Mouse (Mus musculus) splenic B cell, adult 2 months (primary cell): ENCODE data around the gene Sgca.
A peak's percentile ranks its signal among the peaks of the same experiment; 100 is the strongest.
"Not testable (repeated sequence)": the region's sequence is repeated elsewhere in the genome, so short reads cannot be mapped to it uniquely, and the experiment has no call there.

ENCODE experiments used
- DNase-seq: peaks from one replicate; pipeline ENCODE4 v3.0.0-alpha.2; 2011; ENCODE audit warnings: low read depth, low spot score
- H3K27me3 ChIP-seq: 2 replicates; pipeline ENCODE4 v1.6.1; 2012; ENCODE audit warnings: mild to moderate bottlenecking, low read length, moderate library complexity, mixed read lengths; ENCODE audit not compliant: control insufficient read depth, poor library complexity, insufficient read depth, severe bottlenecking
- H3K36me3 ChIP-seq: 2 replicates; pipeline ENCODE4 v1.6.1; 2012; ENCODE audit warnings: mild to moderate bottlenecking, low read length, moderate library complexity, mixed read lengths; ENCODE audit not compliant: control insufficient read depth, poor library complexity, insufficient read depth, severe bottlenecking

Sgca gene

DNA sequence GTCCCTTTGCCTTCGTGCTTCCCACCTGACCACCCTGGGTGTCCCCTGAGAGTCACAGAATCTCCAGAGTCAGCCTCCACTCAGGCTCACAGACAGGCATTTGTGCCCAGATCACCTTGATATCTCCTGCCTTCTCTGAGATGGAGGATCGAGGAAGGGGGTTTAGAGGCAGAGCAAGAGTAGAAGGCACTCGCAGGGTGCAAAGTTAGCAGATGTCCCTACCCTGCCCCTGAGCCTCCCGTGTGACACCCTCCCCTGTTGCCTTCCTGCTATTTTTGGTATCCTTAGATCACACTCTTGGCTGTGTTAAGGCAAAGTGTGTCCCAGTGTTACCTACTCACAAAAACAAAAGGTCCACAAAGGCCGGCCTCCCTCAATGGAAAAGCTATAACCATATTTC lies at the start of gene Sgca:
Gene Sgca, minus strand, starts transcription at position 129 of the 400 bp plus-strand sequence.
- H3K36me3 ChIP-seq: no peaks in the 10 kb centered on the region
- H3K27me3 ChIP-seq: no peaks in the 10 kb centered on the region; the same call in 1 of the 2 replicates
- no peak for DNase-seq

DNA sequence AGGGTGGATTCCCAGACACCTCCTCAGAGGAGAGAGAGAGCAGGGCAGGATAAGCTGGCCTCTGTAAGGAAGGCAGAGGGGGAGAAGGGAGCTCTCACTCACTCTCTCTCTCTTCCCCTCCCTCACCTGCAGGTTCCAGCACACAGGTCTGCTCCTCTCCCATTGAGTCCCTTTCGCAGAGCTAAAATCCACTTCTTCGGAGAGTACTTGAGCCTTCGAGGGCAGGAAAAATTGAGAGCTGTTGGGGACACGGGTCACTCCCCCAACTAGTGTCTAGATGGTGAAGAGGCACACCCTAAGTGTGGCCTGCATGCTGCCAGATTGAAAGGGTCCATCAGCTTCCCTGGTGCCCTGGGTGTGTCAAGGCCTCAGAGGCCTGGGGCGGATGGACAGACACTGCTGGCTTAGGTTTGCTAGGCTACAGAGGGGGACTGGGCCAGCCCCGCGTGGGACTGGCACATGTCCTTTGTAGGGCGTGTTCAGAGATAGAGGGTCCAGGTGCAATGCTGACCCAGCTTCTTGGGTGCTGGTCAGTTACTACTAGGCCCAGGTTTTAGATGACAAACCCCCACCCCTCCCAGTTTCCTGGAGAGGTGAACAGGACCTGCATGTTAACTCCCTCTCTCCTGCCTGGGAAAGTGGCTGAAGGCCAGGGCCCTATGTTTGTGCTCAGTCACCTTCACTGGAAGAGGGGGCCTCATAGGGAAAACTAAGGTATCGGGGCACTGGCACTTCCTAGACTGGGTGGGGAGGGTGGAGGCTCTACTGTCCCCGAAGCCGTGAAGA lies 49.3 kb upstream of the Sgca start:
- no peaks in the 10 kb centered on the region for H3K36me3 ChIP-seq
- H3K27me3 ChIP-seq: no peaks in the 10 kb centered on the region
- no peak for DNase-seq

DNA sequence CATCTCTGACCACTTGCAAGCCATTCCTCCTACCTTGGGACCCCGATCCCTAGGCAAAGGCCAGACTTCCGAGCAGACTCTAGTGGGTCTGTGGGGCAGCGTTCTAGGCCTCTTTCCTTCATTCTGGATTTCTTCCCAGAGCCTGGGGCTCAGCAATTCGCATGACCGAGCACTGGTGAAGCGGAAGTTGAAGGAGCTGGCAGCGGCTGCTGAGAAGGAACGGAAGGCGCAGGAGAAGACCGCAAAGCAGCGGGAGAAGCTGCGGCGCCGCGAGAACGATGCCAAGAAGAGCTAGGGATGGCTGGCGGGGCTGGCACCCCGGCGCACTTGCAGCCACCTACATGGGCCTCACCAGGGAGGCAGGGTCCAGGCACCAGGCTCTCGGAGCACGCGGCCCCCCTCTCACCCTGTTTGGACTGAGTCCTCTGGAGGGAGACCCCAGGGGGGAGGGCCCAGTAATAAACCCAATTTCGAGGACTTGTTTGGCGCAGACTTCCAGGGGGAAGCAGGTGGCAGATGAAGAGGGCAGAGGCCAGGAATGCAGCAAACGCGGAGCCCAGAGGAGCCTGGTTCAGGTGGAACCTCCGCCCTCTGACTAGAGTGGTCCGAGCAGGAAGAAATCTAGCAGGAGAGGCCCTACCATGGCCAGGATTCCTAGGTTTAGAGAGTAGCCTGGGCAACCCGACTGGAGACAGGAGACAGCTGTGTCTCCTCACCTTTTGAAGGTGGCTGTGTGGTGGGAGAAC lies 48.5 kb upstream of the Sgca start:
- H3K27me3 ChIP-seq: no peaks in the 10 kb centered on the region
- DNase-seq: no peak

DNA sequence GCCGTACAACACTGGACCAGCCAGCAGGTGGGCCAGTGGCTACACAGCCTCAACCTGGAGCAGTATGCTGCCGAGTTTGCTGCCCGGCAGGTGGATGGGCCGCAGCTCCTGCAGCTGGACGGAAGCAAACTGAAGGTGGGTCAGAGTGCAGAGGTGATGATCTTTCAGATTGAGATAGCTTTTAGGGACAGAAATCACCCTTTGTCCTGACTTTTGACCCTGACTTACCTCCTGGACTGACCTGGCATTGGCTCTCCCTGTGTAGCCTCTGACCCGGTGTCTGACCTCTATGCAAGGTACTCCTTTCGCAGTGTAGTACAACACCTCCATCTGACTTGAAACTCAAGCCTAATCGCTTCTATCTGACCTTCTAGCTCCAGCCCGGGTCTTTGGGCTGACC lies 47.4 kb upstream of the Sgca start:
- no peaks in the 10 kb centered on the region for H3K36me3 ChIP-seq
- H3K27me3 ChIP-seq: no peaks in the 10 kb centered on the region; the same call in 1 of the 2 replicates
- no peak for DNase-seq

More for the DNA sequence above, 48.5 kb upstream of the Sgca start:
- no peaks in the 10 kb centered on the region for H3K36me3 ChIP-seq

DNA sequence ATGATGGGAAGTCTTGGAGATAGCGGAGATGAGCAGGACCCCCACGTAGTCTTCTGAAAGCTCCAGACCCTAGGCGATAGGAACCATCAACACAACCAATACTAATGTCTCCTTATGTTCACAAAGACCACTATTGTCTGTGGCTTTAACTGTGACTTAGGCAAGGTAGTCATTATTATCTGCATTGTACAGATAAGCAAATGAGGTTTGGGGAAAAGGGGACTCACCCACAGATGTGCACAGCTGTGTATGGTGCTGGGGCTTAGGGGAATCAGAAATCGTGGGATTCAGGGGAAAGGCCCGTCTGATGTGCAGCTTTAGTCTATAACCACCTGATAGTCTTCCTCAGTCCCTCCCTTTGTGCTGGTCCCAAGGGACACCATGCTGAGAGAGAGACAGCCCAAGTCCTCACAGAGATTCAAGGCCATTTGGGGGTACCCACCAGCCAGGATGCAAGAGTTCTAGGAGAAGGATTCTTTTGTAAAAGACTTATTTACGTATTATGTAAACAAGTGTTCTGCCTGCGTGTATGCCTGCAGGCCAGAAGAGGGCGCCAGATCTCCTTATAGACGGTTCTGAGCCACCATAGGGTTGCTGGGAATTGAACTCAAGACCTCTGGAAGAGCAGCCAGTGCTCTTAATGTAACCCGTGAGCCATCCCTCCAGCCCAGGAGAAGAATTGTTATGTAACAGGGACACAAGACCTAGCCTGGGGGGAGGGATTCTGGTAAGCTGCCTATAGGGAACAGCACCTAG lies 46.3 kb upstream of the Sgca start:
- H3K36me3 ChIP-seq: no peaks in the 10 kb centered on the region
- no peaks in the 10 kb centered on the region; the same call in 1 of the 2 replicates for H3K27me3 ChIP-seq
- peak; percentile 25 for DNase-seq

DNA sequence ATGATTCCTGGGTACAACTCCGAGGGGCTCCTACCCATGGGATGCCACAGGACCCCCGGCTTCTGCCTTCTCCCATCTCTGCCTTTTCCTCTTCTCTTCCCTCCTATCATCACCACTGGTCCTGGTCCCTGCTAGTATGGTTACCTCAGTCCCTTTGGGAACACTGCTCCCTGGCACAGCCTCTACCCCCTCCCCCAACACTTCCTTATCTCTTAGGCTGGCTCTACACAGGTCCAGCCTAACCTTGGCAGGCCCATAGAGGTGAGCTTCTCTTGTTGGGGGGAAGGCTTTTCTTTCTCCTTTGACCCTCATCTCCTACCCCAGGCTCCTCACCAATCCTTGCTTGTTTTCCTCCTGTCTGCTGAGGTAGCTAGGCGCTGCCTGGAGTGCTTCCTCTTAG lies 39.4 kb upstream of the Sgca start:
- H3K27me3 ChIP-seq: no peaks in the 10 kb centered on the region; the same call in 1 of the 2 replicates
- H3K36me3 ChIP-seq: no peaks in the 10 kb centered on the region
- DNase-seq: no peak

DNA sequence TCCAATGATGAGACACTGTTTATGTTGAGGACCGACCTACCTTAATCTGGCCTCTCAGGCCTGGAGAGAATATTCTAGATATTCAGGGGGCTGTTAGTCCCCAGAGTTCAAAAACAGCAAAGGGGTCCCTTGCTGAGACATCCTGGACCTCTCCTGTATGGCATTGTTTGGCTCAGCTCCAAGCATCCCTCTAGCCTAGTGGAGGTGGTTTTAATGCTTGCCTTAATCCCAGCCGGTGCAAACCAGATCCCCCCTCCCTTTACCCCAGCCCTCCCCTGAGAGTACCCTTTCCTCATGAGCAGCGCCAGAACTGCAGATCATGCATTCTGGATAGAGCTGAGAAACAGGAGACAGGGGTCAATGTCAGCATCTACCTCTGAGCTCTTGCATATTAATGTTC lies 36.4 kb upstream of the Sgca start:
- Histone ChIP-seq H3K27me3 (no peaks in the 10 kb centered on the region; the same call in none of the 2 replicates), H3K36me3 (no peaks in the 10 kb centered on the region)
- no peak for DNase-seq

DNA sequence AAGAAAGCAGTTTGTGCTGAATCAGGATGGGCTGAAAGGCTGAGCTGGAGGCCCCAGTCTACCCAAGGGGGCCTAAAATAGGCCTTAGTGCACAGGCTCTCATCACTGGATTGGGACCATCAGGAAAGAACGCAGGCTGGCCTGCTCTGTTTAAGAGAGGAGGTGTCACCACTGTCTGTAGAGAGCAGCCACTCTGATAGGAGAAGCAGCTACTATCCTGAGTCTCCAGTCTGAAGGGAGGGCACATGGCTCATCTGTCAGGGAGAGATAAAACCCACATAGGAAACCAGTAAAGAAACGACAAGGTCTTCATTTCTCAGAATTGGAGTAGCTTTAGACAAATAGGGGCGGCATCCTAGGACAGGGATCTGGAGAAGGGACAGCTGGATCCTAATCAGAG lies 35.9 kb upstream of the Sgca start:
- no peak for DNase-seq
- Histone ChIP-seq H3K36me3 (no peaks in the 10 kb centered on the region), H3K27me3 (no peaks in the 10 kb centered on the region; the same call in none of the 2 replicates)

DNA sequence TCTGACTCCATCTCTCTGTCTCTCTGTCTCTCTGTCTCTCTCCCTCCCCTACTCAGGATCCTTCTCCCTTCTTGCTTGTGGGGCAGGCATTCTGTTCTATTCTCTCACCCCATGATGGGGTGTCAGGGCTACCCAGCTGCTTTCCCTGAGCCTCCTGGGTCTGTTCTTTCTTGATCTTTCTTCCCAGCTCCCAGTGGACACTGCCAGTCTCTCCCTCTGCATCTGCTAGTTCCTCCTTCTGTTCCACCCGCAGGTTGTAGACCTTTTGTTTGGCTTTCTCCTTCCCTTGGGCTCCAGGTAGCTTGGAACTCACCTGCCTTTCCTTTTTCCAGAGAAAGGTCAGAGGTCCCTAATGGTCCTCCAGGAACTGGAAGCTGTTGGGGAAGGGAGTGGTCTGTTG lies 35.3 kb upstream of the Sgca start:
- DNase-seq: no peak
- Histone ChIP-seq H3K36me3 (no peaks in the 10 kb centered on the region), H3K27me3 (no peaks in the 10 kb centered on the region; the same call in none of the 2 replicates)

DNA sequence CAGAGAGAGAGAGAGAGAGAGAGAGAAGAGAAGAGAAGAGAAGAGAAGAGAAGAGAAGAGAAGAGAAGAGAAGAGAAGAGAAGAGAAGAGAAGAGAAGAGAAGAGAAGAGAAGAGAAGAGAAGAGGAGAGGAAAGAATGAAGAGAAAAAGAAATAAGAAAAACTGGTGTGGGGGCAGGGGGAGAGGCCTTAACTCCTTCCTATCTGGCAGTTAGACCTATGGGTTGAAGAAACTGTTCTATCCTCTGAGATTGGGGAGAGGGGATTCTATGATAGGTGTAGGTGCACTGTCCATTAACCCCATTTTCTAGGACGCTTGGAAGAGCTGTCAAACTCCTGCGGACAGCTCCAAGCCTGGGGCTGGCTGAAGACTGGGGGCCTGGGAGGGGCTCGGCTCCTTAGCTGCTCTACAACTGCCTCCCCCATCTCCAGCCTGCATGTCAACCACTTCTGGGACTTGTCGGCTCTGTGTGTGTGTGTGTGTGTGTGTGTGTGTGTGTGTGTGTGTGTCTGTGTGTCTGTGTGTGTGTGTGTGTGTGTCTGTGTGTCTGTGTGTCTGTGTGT lies 34.8 kb upstream of the Sgca start:
- not testable (repeated sequence) for DNase-seq, H3K36me3 ChIP-seq, H3K27me3 ChIP-seq

DNA sequence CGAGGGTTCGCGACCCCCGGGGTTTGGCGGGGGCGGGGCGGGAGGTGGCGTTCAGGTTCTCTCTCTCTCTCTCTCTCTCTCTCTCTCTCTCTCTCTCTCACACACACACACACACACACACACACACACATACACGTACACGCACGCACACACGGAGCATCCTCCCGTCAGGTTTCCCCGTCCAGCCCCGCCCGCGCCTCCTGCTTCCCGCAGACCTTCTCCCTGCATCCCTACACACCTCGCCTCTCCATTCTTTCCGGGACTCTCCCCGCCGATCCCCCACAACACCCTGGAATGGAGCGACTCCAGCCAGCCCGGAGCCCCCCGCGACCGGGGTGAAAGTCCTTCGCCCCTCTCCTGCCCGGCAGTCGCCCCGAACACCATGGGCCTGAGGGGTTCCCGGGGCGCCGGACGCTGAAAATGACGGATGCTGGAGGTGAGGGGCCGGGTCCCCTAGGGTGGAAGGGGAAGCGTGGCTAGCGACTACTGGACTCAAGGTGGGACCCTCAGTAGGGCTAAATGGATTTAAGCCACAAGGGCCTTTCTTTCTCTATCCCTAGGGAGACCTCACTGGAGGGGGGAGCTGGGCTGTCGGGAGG lies 34.1 kb upstream of the Sgca start:
- Histone ChIP-seq H3K36me3 (no peaks in the 10 kb centered on the region), H3K27me3 (no peaks in the 10 kb centered on the region; the same call in none of the 2 replicates)
- DNase-seq: no peak

DNA sequence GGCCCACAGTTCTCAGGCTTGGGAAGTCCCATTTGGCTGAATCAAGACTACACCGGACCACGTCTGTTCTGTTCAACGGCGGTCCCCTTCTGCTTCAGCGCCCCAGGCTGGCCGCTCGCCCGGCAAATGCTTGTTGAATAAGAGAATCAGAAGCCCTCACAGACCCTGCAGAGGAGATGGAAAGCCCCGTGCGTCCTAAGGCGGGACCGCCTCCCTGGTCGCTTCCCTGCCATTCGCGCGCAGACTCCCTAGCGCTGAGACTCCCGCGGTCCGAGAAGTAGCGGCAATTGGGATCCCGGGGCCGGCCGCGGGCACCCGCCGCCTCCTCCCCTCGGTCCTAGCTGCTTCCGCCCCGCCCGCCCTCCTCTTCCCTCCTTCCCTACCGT lies 33.5 kb upstream of the Sgca start, which contains the start of gene Samd14:
Gene Samd14, plus strand, starts transcription at position 251 of the 386 bp plus-strand sequence.
- Histone ChIP-seq H3K27me3 (no peaks in the 10 kb centered on the region; the same call in none of the 2 replicates), H3K36me3 (no peaks in the 10 kb centered on the region)
- peak; percentile 36 for DNase-seq

DNA sequence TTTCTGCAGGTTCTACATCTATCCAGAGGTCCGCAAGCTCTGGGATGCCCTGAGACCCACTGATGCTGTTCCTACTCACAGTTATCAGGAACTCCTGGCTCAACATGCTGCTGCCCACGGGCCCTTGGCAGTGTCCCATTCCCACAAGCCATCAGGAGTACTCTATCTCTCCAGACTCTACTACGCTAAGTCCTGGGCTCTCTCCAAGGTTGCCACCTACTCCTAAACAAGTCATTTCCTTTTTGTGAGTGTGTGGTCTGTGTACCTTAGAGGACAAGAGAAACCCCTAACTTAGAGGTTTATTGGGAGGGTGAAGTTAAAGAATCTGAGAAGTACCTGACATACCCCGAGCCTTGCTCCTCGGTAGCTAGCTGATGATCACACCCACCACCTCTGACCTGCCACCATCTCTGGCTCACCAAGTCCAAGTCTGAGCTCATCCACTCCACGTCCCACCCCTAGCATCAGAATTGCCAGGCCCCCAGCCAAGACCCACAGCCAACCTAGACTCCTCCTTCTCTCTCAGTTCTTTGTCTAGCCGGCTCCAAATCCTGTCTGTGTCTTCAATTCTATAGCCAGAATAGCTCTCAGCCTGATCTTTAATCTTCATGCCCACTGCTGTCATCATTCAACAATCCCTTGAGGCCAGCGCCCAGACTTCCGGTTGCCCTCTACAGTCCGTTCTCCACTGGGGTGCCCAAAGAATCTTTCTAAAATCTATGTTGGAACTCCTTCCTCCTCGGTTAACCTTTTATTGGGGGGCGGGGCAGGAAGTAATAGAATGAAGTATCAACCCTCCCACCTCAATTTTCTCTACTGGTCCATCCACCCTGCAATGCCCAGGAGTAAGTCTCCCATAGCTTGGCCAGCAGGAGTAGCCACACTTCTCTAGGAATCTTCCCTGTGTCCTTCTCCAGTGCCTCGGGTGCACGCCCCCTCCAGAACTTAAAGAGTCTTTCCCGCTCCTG lies 32.8 kb upstream of the Sgca start:
- H3K36me3 ChIP-seq: no peaks in the 10 kb centered on the region

More for the DNA sequence above, 32.8 kb upstream of the Sgca start:
- no peak for DNase-seq
- H3K27me3 ChIP-seq: no peaks in the 10 kb centered on the region; the same call in none of the 2 replicates
